Mouse (Mus musculus) heart, postnatal 0 days (tissue): ENCODE measurements around the gene Tbx1.

Source experiments
- CTCF ChIP-seq: IDR thresholded peaks from 2 replicates; pipeline ENCODE4 v1.5.1; 2016; ENCODE audit warnings: antibody characterized with exemption, control low read depth, low read depth
- EP300 ChIP-seq: IDR thresholded peaks from 2 replicates; pipeline ENCODE4 v1.6.1; 2016; ENCODE audit warnings: antibody characterized with exemption, low read depth

DNA sequence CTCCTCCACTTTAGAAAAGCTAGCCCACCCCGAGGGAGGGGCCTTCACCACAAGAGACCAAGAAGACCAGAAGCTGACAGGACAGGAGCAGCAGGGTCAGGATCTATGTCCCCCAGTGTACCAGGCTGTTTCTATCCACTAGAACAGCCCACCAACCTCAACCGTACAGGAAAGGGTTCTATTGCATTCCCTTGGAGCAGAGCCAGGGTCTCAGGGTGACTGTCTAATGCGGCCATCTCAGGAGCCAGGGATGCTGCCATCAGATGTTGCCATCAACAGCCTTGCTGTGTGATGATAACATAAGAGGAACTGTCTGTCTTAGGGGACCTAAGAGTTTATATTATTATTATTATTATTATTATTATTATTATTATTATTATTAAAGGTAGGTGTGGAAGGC lies 13.4 kb downstream of the Tbx1 start:
- TF ChIP-seq CTCF (no peak), EP300 (no peak)
